Mouse (Mus musculus) adrenal gland, postnatal 4 days (tissue): Measurements from ENCODE around the gene Fbxw14. TPM values are rescaled to one million over a fixed set of nuclear protein-coding genes. Genes with fewer than 3 reads are reported as not detected.
"Not testable (repeated sequence)": the region's sequence is repeated elsewhere in the genome, so short reads cannot be mapped to it uniquely, and the experiment has no call there.

Experiments
- DNase-seq, 2 experiments: peaks; one replicate each; pipeline ENCODE4 v3.0.0; 2021 to 2022; ENCODE audit warnings: low spot score in 2 of 2, mixed read lengths in 2 of 2
- long read RNA-seq, 2 experiments: library from polyadenylated mRNA; stranded (forward); transcript quantifications; one replicate each; pipeline ENCODE4 v2.0.0; 2021
- total RNA-seq, 2 experiments: library from RNA; stranded (reverse); gene quantifications; 2 replicates each; pipeline ENCODE4 v1.2.3; 2021

Gene Fbxw14
- total RNA-seq, result not detected
- long read RNA-seq, experiment 1, result 0 reads
- long read RNA-seq, experiment 2, result 0 reads

GRCm38 (mm10) chr9:109287576-109287975 is at the start of gene Fbxw14:
Gene Fbxw14, minus strand, starts transcription at chr9:109287676.
- not testable (repeated sequence) for DNase-seq

- no peak for DNase-seq
Observed at GRCm38 (mm10) chr9:109263041-109263440, 24.4 kb downstream of the Fbxw14 start.

- DNase-seq, result no peak
Observed at GRCm38 (mm10) chr9:109234654-109235053, 52.8 kb downstream of the Fbxw14 start, which contains the start of gene Fbxw20. Gene Fbxw20, minus strand, starts transcription at chr9:109234754.

Other genes with a start within 250 kb of the Fbxw14 start
- 100 to 1,000 TPM; 113 to 115 TPM for gene Shisa5, start 249.1 kb downstream of the Fbxw14 start, total RNA-seq
- 10 to 100 TPM; 21.6 to 23.6 TPM for gene Trex1, start 227.9 kb downstream of the Fbxw14 start, total RNA-seq
- 10 to 100 TPM; 20.7 to 21.3 TPM for gene Atrip, start 213.6 kb downstream of the Fbxw14 start, total RNA-seq
- gene Ccdc51, start 205.2 kb downstream of the Fbxw14 start, total RNA-seq, result 10 to 100 TPM; 17.3 to 18.5 TPM
- 100 to 1,000 TPM; 375 to 399 TPM for gene Tma7, start 205.1 kb downstream of the Fbxw14 start, total RNA-seq
- 100 to 1,000 TPM; 152 to 161 TPM for gene Plxnb1, start 192.3 kb downstream of the Fbxw14 start, total RNA-seq
- gene Fbxw21, start 125.6 kb downstream of the Fbxw14 start, total RNA-seq, result not detected
- gene Fbxw13, start 91.7 kb downstream of the Fbxw14 start, total RNA-seq, result not detected
- not detected for gene Fbxw20, start 52.9 kb downstream of the Fbxw14 start, total RNA-seq
- not detected for gene Fbxw28, start 52.0 kb upstream of the Fbxw14 start, total RNA-seq
- not detected for gene Fbxw22, start 116.6 kb upstream of the Fbxw14 start, total RNA-seq
- gene Fbxw16, start 161.5 kb upstream of the Fbxw14 start, total RNA-seq, result not detected
- not detected for gene Fbxw19, start 208.2 kb upstream of the Fbxw14 start, total RNA-seq